Mouse (Mus musculus): ENCODE data around the gene Nes.

Gene Nes

GRCm38 (mm10) chr3:87949955-87950515 lies 20.8 kb upstream of the Nes start:
- no peak for DNase-seq (ENCODE audit: low spot score in 2 of 2)

DNA sequence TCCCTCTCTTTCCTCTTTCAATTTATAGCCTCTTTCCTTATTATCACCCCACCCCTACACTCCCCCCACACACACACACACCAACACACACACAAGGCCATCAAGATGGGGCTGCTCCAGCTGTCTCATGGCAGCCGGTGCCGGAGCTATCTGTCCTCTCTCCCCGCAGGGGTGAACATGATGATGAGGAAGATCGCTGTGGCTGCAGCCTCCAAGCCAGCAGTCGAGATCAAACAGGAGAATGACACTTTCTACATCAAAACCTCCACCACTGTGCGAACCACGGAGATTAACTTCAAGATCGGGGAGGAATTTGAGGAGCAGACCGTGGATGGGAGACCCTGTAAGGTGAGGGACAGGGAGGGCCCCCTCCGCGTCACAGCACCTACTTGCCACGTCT lies 18.9 kb upstream of the Nes start:
- no peak for DNase-seq (ENCODE audit: low spot score in 2 of 2)

- no peak for DNase-seq (ENCODE audit: low spot score in 2 of 2)
Observed at GRCm38 (mm10) chr3:87952440-87952839, 18.4 kb upstream of the Nes start.

- DNase-seq (ENCODE audit: low spot score in 2 of 2): no peak
Observed at GRCm38 (mm10) chr3:87958056-87958455, 12.8 kb upstream of the Nes start.

DNA sequence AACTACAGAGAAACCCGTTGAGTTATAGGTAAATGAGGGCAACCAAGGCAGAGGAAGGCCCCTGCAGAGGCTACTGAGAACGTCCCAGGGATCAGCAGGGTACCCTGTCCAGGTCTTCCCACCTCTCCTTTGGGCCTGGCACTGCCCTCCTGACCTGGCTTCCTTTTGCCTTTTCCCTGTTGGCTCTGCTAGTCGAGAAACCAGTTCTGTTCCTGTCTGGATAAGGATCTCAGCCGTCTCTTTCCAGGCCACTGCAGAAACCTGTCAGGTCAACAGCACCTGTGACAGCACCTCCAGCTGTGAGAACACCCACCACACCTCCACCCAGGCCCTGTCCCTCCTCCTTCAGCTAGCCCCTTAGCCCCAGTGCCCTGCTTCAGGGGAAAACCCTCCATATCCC lies 12.4 kb upstream of the Nes start:
- DNase-seq (ENCODE audit: low spot score in 2 of 2): peak; percentile 42

- no peak for DNase-seq (ENCODE audit: low spot score in 2 of 2)
Observed at GRCm38 (mm10) chr3:87958967-87959366, 11.9 kb upstream of the Nes start.

DNA sequence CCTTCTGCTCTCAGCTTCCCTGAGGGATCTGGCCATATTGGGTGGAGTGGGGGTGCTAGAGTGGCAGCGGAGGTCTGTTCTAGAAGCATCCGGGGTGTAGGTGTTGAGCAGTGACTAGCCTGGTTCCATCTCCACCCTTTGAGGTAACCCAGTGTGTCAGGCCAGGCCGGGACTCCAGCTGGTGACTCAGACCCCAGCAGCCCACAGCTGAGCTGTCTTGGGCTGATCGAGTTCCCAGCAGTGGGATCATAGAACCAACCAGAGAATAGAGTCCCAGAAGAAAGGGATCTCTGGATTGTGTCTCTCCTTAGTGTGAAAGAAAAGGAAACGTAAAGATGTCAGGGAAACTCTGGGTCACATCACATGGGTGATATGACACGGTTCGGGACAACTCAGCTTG lies 11.5 kb upstream of the Nes start:
- DNase-seq (ENCODE audit: low spot score in 2 of 2): no peak

DNA sequence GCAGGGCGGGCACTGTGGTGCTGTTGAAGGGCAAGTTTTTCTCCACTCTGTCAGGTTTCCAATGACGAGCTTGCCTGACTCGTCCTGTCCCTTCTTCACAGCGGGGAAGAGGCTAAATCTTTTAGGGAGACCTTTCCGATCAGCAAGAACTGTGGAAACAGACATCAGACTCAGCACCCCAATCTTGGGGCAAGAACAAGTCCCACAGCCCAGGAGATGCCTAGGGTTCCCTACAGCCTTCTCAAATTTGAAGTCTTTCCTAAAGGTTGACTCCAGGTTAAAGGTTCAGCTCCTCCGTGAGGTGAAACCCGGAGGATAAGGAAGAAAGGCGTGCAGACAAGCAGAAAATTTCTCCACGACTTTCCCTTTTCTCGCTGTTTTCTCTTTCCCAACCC lies 10.7 kb upstream of the Nes start:
- DNase-seq (ENCODE audit: low spot score in 2 of 2): no peak

DNA sequence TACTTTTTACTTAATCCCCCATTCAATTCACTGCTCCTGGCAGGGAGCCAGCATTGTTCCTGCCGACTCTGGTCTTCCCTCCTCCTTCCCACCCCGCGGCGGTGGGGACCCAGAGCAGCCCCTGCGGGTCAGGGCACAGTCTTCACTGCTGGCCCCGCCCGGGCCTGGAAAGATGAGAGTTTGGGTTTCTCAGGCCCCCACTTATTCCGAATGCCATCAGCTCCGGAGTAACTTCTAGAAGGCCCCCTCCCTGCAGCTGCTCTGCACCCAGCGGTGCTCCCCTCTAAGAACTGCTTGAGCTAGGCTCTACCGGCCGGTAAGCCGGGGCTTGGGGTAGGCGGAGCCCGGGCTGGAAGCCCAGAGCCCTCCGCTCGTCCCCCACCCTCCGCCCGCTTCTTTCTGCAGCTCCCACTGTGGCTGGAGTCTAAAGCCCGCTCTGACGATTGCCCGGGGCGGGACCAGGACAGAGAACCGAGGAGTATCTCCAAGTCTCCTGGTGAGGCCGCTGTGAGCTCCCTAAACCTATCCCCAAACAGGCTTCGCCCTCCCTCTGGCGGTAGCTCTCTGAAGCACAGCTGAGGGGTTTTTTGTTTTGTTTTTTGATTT lies 10.2 kb upstream of the Nes start:
- DNase-seq (ENCODE audit: low spot score in 2 of 2): peak; percentile 80 to 86

GRCm38 (mm10) chr3:87970184-87970938 lies 517 bp upstream of the Nes start:
- peak; percentile 37 to 48 for DNase-seq (ENCODE audit: low spot score in 2 of 2)

GRCm38 (mm10) chr3:87971489-87972202 lies 768 bp downstream of the Nes start:
- DNase-seq (ENCODE audit: low spot score in 2 of 2): no peak

DNA sequence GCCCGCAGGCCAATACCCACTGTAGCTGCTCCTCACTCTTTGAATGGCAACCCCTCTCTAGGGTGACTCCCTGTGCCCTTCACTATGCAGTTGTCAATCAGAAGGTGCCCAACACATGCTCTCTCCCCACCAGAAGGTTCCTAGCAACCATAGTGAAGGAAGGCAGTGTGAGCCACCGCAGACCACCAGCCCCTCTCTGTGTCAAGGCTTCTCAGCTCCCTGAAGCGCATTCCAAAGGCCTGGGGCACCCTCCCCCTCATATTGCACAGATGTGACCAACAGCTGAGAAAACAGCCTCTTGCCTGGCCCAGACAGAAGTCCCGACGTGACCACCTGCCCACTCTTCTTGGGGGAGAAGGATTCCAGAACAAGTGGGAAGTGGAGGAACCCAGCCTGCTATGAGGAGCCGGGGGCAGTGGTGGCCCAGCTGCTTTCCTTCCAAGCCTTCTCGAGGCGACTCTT lies 1.4 kb downstream of the Nes start:
- DNase-seq (ENCODE audit: low spot score in 2 of 2): no peak

GRCm38 (mm10) chr3:87972776-87973175 lies 1.9 kb downstream of the Nes start:
- no peak for DNase-seq (ENCODE audit: low spot score in 2 of 2)

GRCm38 (mm10) chr3:87973593-87974380 lies 2.9 kb downstream of the Nes start:
- DNase-seq (ENCODE audit: low spot score in 2 of 2): no peak

GRCm38 (mm10) chr3:87974381-87974987 lies 3.6 kb downstream of the Nes start:
- no peak for DNase-seq (ENCODE audit: low spot score in 2 of 2)

- no peak for DNase-seq (ENCODE audit: low spot score in 2 of 2)
Observed at GRCm38 (mm10) chr3:87979493-87979892, 8.6 kb downstream of the Nes start.

- no peak for DNase-seq (ENCODE audit: low spot score in 2 of 2)
Observed at GRCm38 (mm10) chr3:87980085-87980484, 9.2 kb downstream of the Nes start.

- DNase-seq (ENCODE audit: low spot score in 2 of 2): no peak
Observed at GRCm38 (mm10) chr3:87980728-87981127, 9.8 kb downstream of the Nes start.

DNA sequence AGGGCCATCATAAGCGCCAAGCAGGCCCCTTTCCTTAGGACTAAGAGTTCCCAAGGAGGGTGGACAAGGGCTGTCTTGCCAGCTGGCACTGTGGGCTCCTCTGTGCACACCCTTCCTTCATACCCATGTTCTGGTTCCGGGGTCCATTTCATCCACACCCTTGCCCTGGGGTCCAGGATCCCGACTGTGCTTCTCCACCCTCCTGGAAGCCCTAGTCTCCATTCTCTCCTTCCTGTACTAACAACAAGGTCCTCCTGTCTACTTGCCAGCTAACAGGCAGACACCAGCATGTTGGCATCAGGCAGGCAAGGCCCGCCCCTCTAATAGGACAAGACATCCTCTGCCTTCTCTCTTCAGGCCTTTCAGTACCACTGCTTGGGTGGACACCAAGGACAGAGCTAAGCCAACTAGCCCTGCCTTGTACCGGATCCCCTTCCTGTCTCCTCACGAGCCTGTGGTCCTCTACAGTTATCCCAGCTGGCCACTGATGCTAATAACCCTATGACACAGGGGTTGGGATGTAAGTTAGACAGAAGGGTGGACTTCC lies 10.4 kb downstream of the Nes start:
- DNase-seq (ENCODE audit: low spot score in 2 of 2): no peak

DNA sequence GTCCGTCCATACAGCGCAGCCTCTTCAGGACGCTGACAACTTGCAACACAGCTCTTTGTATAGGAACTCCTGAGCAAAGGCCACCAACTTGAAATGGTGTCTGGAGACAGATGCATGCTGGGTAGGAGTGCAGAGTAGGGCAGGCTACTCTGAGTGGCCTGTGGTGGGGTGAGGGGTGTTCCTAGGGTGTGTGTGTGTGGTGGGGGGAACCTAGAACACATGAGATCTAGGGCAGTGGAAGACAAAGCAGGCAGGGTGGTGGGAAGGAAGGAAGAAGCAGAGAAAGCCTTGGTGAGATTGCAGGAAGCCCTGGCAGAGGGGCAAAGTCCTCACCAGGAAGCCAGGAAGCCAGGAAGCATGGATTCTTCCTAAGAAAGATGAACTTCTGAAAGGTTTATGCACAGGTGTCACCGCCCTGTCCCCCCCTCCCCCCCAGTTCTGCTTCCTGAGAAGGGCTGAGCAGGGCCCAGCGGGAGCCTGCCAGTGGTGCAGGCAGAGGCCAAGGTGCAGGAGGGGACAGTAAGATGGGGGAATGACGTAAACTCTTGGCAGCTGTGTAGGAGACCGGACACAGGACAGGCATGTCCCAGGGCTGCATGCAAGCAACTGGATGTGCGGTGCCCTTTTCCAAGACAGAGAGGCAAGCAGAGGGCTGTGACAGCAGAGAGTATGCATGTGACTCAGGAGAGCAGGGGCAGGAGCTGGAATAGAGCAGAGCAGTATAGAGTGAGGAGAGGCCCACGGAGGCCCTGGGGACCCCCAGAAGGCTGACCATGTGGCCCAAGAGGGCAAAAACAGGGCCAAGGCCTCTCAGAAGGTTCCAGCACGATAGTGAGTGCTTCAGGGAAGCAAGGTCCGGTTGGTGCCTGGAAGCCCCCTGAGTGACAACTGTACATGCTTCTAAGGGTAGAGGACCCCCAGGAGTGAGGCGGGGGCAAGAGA lies 11.3 kb downstream of the Nes start:
- DNase-seq (ENCODE audit: low spot score in 2 of 2): no peak

All from urinary bladder, postnatal 36 days (tissue).